Comparison of ENCODE assay signal across 13 mouse cellular contexts in the genomic region with DNA sequence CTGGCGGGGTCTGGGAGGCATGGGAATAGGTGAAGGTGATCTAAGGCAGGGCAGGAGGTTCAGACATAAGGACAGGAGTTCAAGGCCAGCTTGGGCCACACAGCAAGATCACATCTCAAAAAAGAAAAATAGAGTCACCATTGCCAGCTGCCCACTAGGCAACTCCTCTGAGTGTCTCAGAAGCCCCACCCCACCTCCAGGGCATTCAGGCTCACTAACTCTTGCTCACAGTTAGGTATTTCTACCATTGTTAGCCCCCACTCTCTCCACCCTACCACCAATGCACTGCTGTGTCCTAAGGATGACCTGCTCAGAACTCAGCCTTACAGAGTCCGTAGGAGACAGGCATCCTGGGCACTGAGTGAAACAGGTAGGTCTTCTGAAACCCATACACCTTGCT. TPM values are rescaled to one million over a fixed set of nuclear protein-coding genes. Genes with fewer than 3 reads are reported as not detected.
DNase-seq lines count a peak whose midpoint lies in the region; ATAC-seq and TF ChIP-seq lines count a peak whose summit lies in the region.
"Had no signal": no experiment of that assay in that cellular context is flagged by ENCODE, and none has a peak within 500 bp of the region (broad histone marks: within the 10 kb centered on the region; RNA-seq: fewer than 3 reads in every experiment).

No protein-coding gene starts in this region.

- H3K27ac ChIP-seq in heart, embryonic 14.5 days (replicated peaks in 1 of 2; ENCODE audit: control insufficient read depth in 1 of 2, insufficient read depth in 1 of 2, low read depth in 2 of 2, low read length in 2 of 2): peak overlapping the region; percentile 1 to 15; a peak in 1 of 4 replicates
- peak overlapping the region; percentile 77 for H3K27ac ChIP-seq in embryonic facial prominence, embryonic 10.5 days (replicated peaks)
- peak overlapping the region; percentile 77 for H3K27ac ChIP-seq in hindbrain, embryonic 13.5 days
- H3K27ac ChIP-seq in midbrain, embryonic 16.5 days (ENCODE audit: low read length): peak overlapping the region; percentile 59
- no peak overlapping the region for H3K27ac ChIP-seq in lung, postnatal 0 days (ENCODE audit: low read length)
- H3K27ac ChIP-seq: liver, embryonic 14.5 days had no signal

- no peaks in the 10 kb centered on the region for H3K27me3 ChIP-seq in heart, embryonic 14.5 days (ENCODE audit: control insufficient read depth, insufficient read depth, low read length)
- H3K27me3 ChIP-seq in embryonic facial prominence, embryonic 10.5 days (replicated peaks; ENCODE audit: low read depth, poor library complexity, severe bottlenecking): peaks cover 15% of the 10 kb centered on the region; the same call in 1 of the 2 replicates
- no peaks in the 10 kb centered on the region for H3K27me3 ChIP-seq in hindbrain, embryonic 13.5 days
- no peaks in the 10 kb centered on the region for H3K27me3 ChIP-seq in midbrain, embryonic 16.5 days (ENCODE audit: control insufficient read depth, insufficient read depth, low read depth, low read length)
- no peaks in the 10 kb centered on the region for H3K27me3 ChIP-seq in lung, postnatal 0 days (replicated peaks; ENCODE audit: insufficient read depth, low read length)

- 78% methylated on average over 2 of the region's 2 CpGs for WGBS in heart, embryonic 14.5 days
- WGBS in embryonic facial prominence, embryonic 10.5 days: 63% methylated on average over 2 of the region's 2 CpGs
- WGBS in hindbrain, embryonic 13.5 days: 60% methylated on average over 2 of the region's 2 CpGs
- 27% methylated on average over 2 of the region's 2 CpGs for WGBS in midbrain, embryonic 16.5 days
- WGBS in lung, postnatal 0 days: 91% methylated on average over 2 of the region's 2 CpGs

- no peaks in the 10 kb centered on the region for H3K36me3 ChIP-seq in heart, embryonic 14.5 days (ENCODE audit: control insufficient read depth, insufficient read depth, low read length)
- peaks cover 26% of the 10 kb centered on the region for H3K36me3 ChIP-seq in embryonic facial prominence, embryonic 10.5 days (replicated peaks)
- peaks cover 4% of the 10 kb centered on the region; the same call in 1 of the 2 replicates for H3K36me3 ChIP-seq in hindbrain, embryonic 13.5 days
- no peaks in the 10 kb centered on the region for H3K36me3 ChIP-seq in midbrain, embryonic 16.5 days (ENCODE audit: control insufficient read depth, insufficient read depth, low read length)
- H3K36me3 ChIP-seq in lung, postnatal 0 days (ENCODE audit: insufficient read depth, low read length): no peaks in the 10 kb centered on the region

- H3K4me3 ChIP-seq in heart, embryonic 14.5 days (ENCODE audit: control insufficient read depth in 1 of 2, insufficient read depth in 1 of 2, low read depth in 1 of 2, low read length in 2 of 2): no peak overlapping the region
- no peak overlapping the region for H3K4me3 ChIP-seq in embryonic facial prominence, embryonic 10.5 days
- no peak overlapping the region for H3K4me3 ChIP-seq in hindbrain, embryonic 13.5 days
- no peak overlapping the region for H3K4me3 ChIP-seq in midbrain, embryonic 16.5 days (ENCODE audit: low read depth, low read length)
- H3K4me3 ChIP-seq in lung, postnatal 0 days (ENCODE audit: low read depth, low read length): no peak overlapping the region

- DNase-seq in heart, adult 9 months (ENCODE audit: low spot score in 2 of 2): no peak
- no peak for DNase-seq in embryonic facial prominence, embryonic 10.5 days (ENCODE audit: low spot score)
- DNase-seq in embryo, embryonic 11 days: no peak
- no peak for DNase-seq in lung, postnatal 0 days (ENCODE audit: low spot score)
- no peak for DNase-seq in testis, postnatal 10 days (ENCODE audit: low spot score)
- DNase-seq: gastrocnemius, postnatal 10 days; heart, postnatal 4 days; layer of hippocampus, postnatal 36 days; thymus, postnatal 36 days had no signal

- no peak for TF ChIP-seq CTCF in lung, postnatal 0 days (IDR thresholded peaks at IDR 0.05)

- no peak for TF ChIP-seq EP300 in lung, postnatal 0 days (IDR thresholded peaks at IDR 0.05)

- peaks cover 6% of the 10 kb centered on the region; the same call in 1 of the 2 replicates for H3K9me3 ChIP-seq in heart, embryonic 14.5 days (ENCODE audit: control insufficient read depth, low read length)
- peaks cover 11% of the 10 kb centered on the region for H3K9me3 ChIP-seq in embryonic facial prominence, embryonic 10.5 days
- peaks cover 2% of the 10 kb centered on the region for H3K9me3 ChIP-seq in hindbrain, embryonic 13.5 days
- no peaks in the 10 kb centered on the region for H3K9me3 ChIP-seq in midbrain, embryonic 16.5 days (replicated peaks; ENCODE audit: control insufficient read depth, low read length, poor library complexity, severe bottlenecking)
- H3K9me3 ChIP-seq in lung, postnatal 0 days (ENCODE audit: low read length): no peaks in the 10 kb centered on the region

- no peak overlapping the region for H3K9ac ChIP-seq in heart, embryonic 14.5 days (ENCODE audit: low read length)
- 0 out of 2 replicates have a peak overlapping the region, but pooled peaks have one; percentile 29 for H3K9ac ChIP-seq in hindbrain, embryonic 13.5 days
- no peak overlapping the region for H3K9ac ChIP-seq in midbrain, embryonic 16.5 days (ENCODE audit: low read depth, low read length)
- H3K9ac ChIP-seq in lung, postnatal 0 days (replicated peaks; ENCODE audit: low read depth): no peak overlapping the region
- H3K9ac ChIP-seq: liver, embryonic 14.5 days had no signal

- H3K4me2 ChIP-seq in heart, embryonic 14.5 days (ENCODE audit: low read length): no peak overlapping the region
- H3K4me2 ChIP-seq in hindbrain, embryonic 13.5 days: no peak overlapping the region
- no peak overlapping the region for H3K4me2 ChIP-seq in midbrain, embryonic 16.5 days (ENCODE audit: low read length)
- no peak overlapping the region for H3K4me2 ChIP-seq in lung, postnatal 0 days (replicated peaks; ENCODE audit: low read depth, low read length)

- no peak for ATAC-seq in heart, embryonic 14.5 days (ENCODE audit: insufficient number of reproducible peaks, insufficient read depth, low FRiP score, low read depth)
- no peak for ATAC-seq in hindbrain, embryonic 13.5 days (ENCODE audit: low FRiP score)
- no peak for ATAC-seq in midbrain, embryonic 16.5 days
- ATAC-seq in lung, postnatal 0 days: no peak

- peaks cover 12 to 13% of the 10 kb centered on the region in 2 experiments; a peak in 3 of 4 replicates for H3K4me1 ChIP-seq in heart, embryonic 14.5 days (ENCODE audit: control insufficient read depth in 2 of 2, insufficient read depth in 2 of 2, low read length in 2 of 2)
- H3K4me1 ChIP-seq in embryonic facial prominence, embryonic 10.5 days: peaks cover 49% of the 10 kb centered on the region
- H3K4me1 ChIP-seq in hindbrain, embryonic 13.5 days (replicated peaks): peaks cover 46% of the 10 kb centered on the region
- H3K4me1 ChIP-seq in midbrain, embryonic 16.5 days (ENCODE audit: control insufficient read depth, insufficient read depth, low read length): peaks cover 17% of the 10 kb centered on the region
- H3K4me1 ChIP-seq in lung, postnatal 0 days (ENCODE audit: insufficient read depth, low read depth, low read length): no peaks in the 10 kb centered on the region; the same call in 1 of the 2 replicates

RNA-seq across cellular contexts. Expression of a gene that starts 46.2 kb away (rescaled TPM):
- polyA plus RNA-seq in heart, embryonic 14.5 days (2014; fragmentation: Nextera tagmentation; extraction: Ambion mirVana): 1.9 and 2.3 TPM in 2 replicates
- polyA plus RNA-seq in embryonic facial prominence, embryonic 10.5 days (2016; fragmentation: Nextera tagmentation; extraction: Ambion mirVana): 7.4 and 8.1 TPM in 2 replicates
- 13.4 and 14.0 TPM in 2 replicates for polyA plus RNA-seq in hindbrain, embryonic 13.5 days (2015; fragmentation: Nextera tagmentation; extraction: Ambion mirVana)
- polyA plus RNA-seq in midbrain, embryonic 16.5 days (2015; fragmentation: Nextera tagmentation; extraction: Ambion mirVana): 15.8 and 19.4 TPM in 2 replicates
- 1.2 and 1.3 TPM in 2 replicates for polyA plus RNA-seq in lung, postnatal 0 days (2015; fragmentation: Nextera tagmentation; extraction: Ambion mirVana)
